Mouse (Mus musculus) lung, postnatal 14 days (tissue): Measurements from ENCODE around the gene Fes.

Source experiments
- DNase-seq: peaks from one replicate; pipeline ENCODE4 v3.0.0; 2021

Gene Fes

DNA sequence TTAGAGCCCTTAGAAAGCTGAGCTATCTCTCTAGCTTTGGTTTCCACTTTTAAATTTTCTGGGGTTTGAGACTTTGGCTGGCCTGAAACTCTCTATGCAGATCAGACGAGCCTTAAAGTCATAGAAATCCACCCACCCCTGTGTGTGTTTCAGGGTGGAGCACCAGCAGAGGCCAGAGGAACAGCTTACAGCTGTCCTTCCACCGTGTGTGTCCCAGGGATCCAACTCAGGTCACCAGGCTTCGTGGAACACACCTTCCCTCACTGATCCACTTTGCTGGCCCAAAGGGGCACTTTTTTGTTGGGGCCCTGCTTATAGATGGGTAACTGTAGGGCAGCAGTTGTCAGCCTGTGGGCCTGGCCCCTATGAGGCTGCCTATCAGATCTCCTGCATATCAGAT is 13.5 kb downstream of the Fes start:
- no peak for DNase-seq

GRCm38 (mm10) chr7:80373850-80374249 is 13.9 kb downstream of the Fes start:
- DNase-seq = no peak

DNA sequence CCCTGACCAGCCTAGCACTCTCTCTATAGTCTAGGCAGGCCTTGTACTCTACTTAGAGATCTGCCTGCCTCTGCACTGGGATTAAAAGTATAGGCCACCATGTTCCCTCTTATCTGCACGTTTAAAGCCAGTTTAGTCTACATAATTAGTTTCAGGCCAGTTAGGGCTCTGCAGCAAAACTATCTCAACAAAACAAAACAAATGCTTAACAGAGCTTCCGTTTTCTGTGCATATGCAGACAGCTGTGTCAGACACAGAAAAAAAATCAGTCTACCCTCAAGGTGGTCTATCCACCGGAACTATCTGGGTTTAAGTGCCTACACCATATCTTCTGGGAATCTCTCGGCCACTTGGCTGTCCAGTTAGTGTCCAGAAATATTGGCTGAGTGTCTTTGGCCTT is 14.4 kb downstream of the Fes start:
- DNase-seq = no peak

DNA sequence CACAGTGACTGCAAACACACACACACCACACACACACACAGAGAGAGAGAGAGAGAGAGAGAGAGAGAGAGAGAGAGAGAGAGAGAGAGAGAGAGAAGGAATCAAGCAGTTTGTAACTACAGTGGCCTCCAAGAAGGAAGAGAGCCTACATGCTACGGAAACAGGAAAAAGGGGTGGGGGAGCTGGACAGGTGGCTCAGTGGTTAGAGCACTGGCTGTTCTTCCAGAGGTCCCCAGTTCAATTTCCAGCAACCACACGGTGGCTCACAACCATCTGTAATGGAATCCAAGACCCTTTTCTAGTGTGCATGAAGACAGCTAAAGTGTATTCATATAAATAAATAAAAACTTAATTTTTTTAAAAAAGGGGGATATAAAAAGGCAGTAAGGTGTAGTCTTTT is 15.1 kb downstream of the Fes start:
- DNase-seq = no peak

- no peak for DNase-seq
Observed at GRCm38 (mm10) chr7:80372166-80372565, 15.6 kb downstream of the Fes start.

- peak; percentile 86 for DNase-seq
Observed at GRCm38 (mm10) chr7:80371041-80371751, 16.6 kb downstream of the Fes start, which contains the start of gene Man2a2. Gene Man2a2 (minus strand): TSS chr7:80371375.

GRCm38 (mm10) chr7:80370649-80371040 is 17.1 kb downstream of the Fes start:
- DNase-seq = peak; percentile 76

DNA sequence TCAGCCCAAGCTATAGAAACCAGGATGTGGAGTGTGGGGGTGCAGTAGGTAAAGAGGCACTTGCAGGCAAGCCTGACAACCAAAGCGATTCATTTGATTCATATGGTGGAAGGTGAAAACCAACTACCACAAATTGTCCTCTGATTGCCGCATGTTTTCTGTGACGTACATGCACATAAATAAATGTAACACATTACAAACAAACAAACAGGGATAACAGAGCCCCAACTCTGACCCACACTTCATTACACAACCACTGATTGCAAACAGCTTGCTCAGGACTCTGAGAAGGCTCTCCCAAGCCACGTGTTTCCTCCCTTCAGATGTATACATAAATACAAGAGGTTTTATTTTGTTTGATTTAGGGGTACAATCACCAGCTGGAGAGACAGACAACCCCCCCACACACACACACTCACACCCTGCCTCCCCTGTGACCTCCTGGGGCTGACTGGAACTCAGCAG is 17.7 kb downstream of the Fes start:
- DNase-seq = no peak

- DNase-seq = no peak
Observed at GRCm38 (mm10) chr7:80369461-80369860, 18.3 kb downstream of the Fes start.

DNA sequence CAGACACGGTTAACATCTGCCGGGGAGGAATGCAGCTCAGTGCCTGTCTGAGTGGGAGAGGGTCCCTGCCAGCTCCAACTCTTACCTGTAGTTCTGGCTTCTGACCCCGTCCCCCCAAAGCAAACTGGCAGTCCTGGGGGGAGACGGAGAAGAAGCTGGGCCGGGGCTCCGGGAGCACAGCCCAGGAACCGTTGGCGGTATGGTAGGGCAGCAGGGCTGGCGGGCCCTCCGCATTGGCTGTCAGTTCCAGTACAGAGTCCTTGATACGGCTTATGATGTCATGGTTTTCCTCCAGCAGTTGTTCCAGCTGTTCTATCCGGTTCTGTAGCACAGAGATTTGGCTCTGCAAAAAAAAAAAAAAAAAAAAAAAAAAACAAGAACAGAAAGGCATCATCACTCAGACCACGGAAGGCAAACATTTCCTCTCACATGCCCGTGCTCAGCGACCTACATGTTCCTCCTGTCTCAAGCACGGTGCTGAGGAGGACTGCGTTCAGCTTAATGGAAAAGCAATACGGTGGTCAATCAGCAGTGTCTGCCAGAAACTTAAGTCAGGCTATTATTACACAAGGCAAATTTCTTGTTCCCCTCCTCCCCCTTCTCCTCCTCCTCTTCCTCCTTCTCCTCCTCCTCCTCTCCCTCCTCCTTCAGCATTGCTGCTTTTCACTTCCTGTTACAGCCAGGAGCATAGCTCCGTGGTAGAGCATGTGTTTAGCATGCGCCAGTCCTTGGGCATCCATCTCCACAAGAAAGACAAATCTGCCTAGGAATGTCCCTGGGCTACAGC is 18.9 kb downstream of the Fes start:
- no peak for DNase-seq

DNA sequence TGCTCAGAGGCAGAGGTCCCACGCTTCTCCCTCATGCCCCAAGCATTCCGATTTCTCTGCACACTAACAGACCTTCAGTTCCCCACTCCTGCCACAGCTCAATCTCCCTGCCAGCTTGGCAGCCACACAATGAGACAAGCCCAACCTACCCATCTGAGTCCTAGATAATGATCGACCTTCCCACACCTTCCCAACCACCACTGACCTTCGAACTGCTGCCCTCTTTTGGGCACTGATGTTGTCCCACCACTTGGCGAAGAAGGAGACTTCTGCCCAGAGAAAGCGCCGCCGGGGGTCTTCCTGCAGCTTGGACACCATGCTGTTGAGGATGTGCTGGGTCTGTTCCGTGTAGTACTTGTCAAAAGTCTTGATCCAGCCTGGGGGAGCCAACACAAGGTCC is 19.7 kb downstream of the Fes start:
- DNase-seq = no peak

GRCm38 (mm10) chr7:80367232-80367631 is 20.5 kb downstream of the Fes start:
- no peak for DNase-seq

- peak; percentile 45 for DNase-seq
Observed at GRCm38 (mm10) chr7:80365759-80366158, 22.0 kb downstream of the Fes start.

- no peak for DNase-seq
Observed at GRCm38 (mm10) chr7:80360435-80360834, 27.3 kb downstream of the Fes start.

DNA sequence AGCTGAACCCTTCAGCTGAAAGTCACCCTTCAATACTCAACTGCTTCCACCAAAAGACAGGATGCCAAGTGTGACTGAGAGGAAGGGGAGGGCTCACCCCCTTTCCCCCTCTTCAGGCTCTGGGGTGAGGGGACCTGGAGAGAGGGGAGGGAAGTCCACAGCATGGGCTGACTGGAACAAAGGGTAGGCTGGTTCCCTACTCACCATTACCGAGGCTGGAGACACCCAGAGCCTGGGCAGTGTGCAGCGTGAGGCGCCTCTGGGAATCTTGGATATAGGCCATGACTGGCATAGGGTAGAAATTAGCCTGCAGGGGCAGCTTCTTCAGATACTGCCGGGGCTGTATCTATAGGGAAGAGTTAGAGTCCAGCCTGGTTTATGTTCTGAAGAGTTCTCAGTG is 29.7 kb downstream of the Fes start:
- no peak for DNase-seq

- DNase-seq = no peak
Observed at GRCm38 (mm10) chr7:80357156-80357555, 30.6 kb downstream of the Fes start.

DNA sequence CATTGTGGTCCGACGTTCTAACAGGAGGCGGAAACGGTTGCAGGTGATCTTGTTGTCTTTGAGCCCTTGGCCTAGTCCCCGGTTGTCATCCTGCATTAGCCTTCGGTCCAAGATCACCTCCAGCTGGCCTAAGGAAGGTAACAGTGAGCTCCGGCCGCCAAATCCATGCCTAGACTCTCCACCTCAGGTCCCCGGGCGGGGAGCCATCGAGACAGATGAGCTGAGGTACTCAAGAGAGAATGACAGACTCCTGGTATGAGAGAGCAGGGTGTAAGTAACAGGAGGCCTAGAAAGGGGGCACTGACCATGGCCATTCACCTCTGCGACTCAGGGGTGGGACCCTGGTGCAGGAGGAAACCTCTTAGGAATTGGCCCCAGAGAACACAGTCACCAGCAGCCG is 31.4 kb downstream of the Fes start:
- DNase-seq = no peak

DNA sequence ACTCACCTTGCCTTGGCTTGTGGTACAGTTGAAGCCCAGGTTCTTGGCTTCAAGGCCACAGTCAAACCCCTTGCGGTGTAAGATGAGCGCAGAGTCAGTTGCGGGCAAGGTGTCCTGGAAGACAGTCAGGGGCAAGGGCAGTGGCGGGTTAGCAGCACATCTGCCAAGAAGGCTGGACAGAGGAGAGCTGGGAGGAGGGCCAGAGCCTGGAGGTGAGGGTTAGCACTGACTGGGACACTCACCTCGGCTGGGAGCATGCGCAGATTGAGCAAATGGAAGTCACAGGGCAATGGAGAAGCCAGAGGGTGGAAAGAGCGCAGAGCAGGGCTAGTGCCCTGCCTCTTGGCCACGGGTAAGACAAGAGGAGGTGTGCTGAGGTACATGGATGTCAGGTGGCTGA is 34.8 kb downstream of the Fes start:
- DNase-seq = no peak

DNA sequence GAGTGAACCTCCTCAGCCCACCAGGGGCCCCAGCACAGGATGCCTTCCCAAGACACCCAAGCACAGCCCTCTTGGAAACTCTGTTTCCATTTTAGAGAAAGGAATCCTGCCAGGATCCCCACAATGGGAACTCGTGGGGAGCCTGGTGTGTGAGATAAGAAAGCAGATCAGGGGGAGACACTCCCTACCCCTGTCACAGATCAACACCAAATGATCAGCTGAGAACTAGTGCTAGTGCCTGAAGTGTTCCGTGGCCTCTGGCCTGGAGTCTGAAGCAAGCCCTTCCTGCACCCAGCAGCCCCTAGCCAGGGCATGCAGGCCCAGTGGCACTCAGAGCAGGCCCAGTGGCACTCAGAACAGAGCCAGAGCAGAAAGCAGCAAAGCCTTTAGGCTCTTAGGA is 36.9 kb downstream of the Fes start:
- DNase-seq = no peak

DNA sequence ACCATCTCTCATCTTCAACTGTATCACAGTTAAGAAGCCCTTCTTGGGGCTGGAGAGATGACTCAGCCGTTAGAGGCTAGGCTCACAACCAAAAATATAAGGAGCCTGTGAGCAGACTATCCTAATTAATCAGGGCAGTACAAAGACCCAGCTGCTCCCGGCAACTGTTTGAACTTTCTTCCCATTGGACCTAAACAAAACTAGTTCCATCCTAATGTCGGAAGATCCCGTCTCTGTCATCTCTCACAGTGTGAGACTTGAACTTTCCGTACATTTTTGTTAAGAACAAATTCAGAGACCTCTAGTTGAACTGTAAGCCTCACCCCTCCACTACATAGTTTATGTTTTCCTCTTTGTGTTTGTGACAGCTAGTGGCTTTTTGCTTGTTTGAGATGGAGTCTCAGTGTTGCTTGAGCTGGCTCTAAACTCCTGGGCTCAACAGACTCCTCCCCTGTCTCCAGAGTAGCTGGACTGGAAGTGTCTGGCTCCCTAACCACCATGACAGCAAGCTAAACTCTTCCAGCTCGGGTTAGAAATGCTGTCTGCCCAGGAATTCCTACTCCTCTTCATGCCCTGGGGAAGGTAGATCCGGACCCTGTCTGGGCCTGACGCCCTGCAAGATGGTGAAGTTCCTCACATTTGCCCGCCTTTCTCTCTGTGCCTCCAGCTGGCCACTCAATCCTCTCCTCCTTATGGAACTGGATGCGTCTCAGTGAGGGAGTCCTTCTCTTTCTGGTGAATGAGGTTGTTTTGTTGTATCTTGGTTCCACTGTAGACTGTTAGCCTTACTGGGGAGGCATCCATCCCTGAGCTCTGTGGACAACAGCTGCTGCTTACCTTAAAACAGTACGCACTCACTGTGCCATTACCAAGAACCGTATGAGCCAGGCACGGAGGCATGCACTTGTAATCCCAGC is 39.8 kb downstream of the Fes start:
- DNase-seq = no peak

GRCm38 (mm10) chr7:80346830-80347229 is 40.9 kb downstream of the Fes start:
- DNase-seq = peak; percentile 42

- DNase-seq = no peak
Observed at GRCm38 (mm10) chr7:80346173-80346572, 41.6 kb downstream of the Fes start.
